Mouse (Mus musculus) embryonic fibroblast, embryonic 13.5 days (primary cell): ENCODE data around the gene Pik3r1.

Experiments
- CTCF ChIP-seq: IDR thresholded peaks from 2 replicates; pipeline ENCODE4 v1.5.1; 2011; ENCODE audit warnings: mild to moderate bottlenecking, control low read depth, low read length, moderate library complexity, borderline replicate concordance; ENCODE audit not compliant: insufficient read depth
- POLR2A ChIP-seq: IDR thresholded peaks from 2 replicates; pipeline ENCODE4 v1.6.1; 2011; ENCODE audit warnings: low read depth, mild to moderate bottlenecking, control low read depth, low read length, moderate library complexity

GRCm38 (mm10) chr13:101760001-101760687 is 7.9 kb downstream of the Pik3r1 start:
- TF ChIP-seq CTCF (no peak), POLR2A (no peak)
